Mouse (Mus musculus) olfactory bulb, adult 2 months (tissue): Measurements from ENCODE around the gene Fndc10.

Experiments used
- CTCF ChIP-seq: fragments of 200-500 bp; IDR thresholded peaks from 2 replicates; pipeline ENCODE4 v1.5.1; 2012; ENCODE audit warnings: low read depth, mild to moderate bottlenecking, low read length, moderate library complexity; ENCODE audit not compliant: insufficient read depth
- POLR2A ChIP-seq: fragments of 200-500 bp; IDR thresholded peaks from 2 replicates; pipeline ENCODE4 v1.6.1; 2012; ENCODE audit warnings: mild to moderate bottlenecking, low read depth, low read length, moderate library complexity; ENCODE audit not compliant: insufficient read depth

- peak; percentile 74 for TF ChIP-seq POLR2A
- TF ChIP-seq CTCF = no peak
Measured at GRCm38 (mm10) chr4:155734350-155734941, 40.3 kb downstream of the Fndc10 start, which contains the start of gene Tmem240.
